Mouse (Mus musculus): ENCODE measurements around the gene Nms. TPM values are rescaled to one million over a fixed set of nuclear protein-coding genes. Genes with fewer than 3 reads are reported as not detected.
A peak's percentile ranks its signal among the peaks of the same experiment; 100 is the strongest.

Gene Nms
- polyA plus RNA-seq, 1 experiment from 2014 or later: not detected

DNA sequence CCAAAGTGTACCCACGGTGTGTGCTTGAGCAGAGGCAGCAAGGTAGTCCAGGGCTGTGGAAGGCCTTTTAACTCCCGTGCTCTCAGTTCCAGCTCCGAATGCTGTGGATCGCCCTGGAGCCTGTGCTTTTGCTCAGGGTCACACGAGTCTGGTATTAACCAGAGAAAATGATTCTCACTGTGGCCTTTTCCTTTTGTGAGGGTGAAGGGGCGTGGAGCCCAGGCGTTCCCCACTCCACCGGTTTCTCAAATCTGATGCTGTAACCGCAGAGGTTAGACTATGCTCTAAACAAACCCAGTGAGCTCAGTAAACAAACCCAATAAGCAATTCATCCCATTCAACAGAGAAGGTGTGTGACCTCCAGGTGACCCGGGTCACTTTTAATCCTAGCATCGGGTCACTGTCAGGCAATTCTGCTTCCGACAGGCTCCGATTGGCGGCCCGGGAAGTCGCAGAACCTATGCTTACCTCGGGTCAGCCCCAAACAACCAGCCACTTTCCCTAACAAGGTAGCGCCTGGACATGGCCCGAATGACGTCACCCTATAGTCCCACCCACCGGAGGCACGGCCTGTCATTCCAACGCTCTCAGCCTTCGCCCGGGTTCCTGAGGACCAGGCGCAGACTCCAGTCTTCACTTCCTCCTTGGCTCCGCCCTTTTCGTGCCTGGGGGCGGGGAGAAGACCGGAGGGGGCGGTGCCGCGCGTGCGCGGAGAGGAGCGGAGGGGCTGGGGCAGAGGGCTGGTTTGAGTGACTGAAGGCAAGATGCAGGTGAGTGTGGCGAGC lies 48.3 kb downstream of the Nms start:
- Histone ChIP-seq H3K9me3 (ENCODE audit: control insufficient read depth, low read length) (no peaks in the 10 kb centered on the region), H3K27ac (ENCODE audit: low read length) (peak overlapping the region; percentile 71), H3K27me3 (replicated peaks; ENCODE audit: control insufficient read depth, insufficient read depth, low read length) (no peaks in the 10 kb centered on the region), H3K4me1 (ENCODE audit: control insufficient read depth, insufficient read depth, low read length) (peaks cover 9% of the 10 kb centered on the region), H3K4me2 (ENCODE audit: low read depth, low read length) (peak overlapping the region; percentile 67), H3K36me3 (ENCODE audit: control insufficient read depth, insufficient read depth, low read length) (no peaks in the 10 kb centered on the region; the same call in 1 of the 2 replicates), H3K4me3 (ENCODE audit: low read length) (peak overlapping the region; percentile 89), H3K9ac (ENCODE audit: low read depth, low read length) (peak overlapping the region; percentile 83)
- 3% methylated on average over 35 of the region's 38 CpGs for WGBS
- peak; percentile 98 for ATAC-seq

DNA sequence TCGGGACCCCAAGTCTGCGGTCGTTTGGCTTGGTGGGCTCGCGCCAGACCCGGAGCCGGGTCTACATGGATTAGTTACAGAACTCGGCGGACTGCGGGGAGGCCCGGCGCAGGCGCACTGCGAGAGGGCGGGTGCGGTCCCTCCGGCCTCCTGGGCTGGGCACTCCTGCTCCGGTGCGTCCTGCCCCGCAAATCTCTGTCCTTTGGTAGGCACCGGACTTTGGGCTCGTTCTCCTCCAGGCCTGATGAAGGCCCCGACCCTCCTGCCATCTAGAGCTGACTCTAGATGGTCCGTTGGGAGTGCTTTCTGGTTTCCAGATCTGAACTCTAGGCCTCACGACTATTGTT lies 48.9 kb downstream of the Nms start:
- Histone ChIP-seq H3K4me2 (ENCODE audit: low read depth, low read length) (peak overlapping the region; percentile 82), H3K9ac (ENCODE audit: low read depth, low read length) (peak overlapping the region; percentile 83), H3K9me3 (ENCODE audit: control insufficient read depth, low read length) (no peaks in the 10 kb centered on the region), H3K27me3 (replicated peaks; ENCODE audit: control insufficient read depth, insufficient read depth, low read length) (no peaks in the 10 kb centered on the region), H3K4me3 (ENCODE audit: low read length) (peak overlapping the region; percentile 89), H3K4me1 (ENCODE audit: control insufficient read depth, insufficient read depth, low read length) (peaks cover 9% of the 10 kb centered on the region), H3K36me3 (ENCODE audit: control insufficient read depth, insufficient read depth, low read length) (no peaks in the 10 kb centered on the region; the same call in 1 of the 2 replicates), H3K27ac (ENCODE audit: low read length) (peak overlapping the region; percentile 70)
- WGBS: 0% methylated on average over 25 of the region's 25 CpGs
- ATAC-seq: peak; percentile 94

DNA sequence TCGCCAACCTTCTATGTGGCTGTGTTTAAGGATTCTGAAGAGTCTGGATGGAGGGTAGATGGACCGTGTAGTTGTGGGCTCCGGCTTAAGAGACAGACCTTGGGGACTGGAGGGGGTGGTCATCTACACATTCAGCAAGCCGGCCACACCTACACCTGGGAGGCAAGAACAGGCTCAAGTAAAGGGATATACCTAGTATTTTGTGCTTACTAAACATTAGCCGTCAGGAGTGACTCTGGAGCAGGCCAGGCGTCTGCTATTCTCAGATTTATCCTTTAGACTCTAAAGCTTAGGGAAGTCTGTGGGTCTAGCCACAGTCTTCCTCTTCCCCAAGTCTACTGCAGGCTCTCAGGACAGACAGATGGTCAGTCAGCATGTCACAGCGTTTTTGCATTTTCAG lies 49.4 kb downstream of the Nms start:
- Histone ChIP-seq H3K4me2 (ENCODE audit: low read depth, low read length) (peak overlapping the region; percentile 82), H3K9ac (ENCODE audit: low read depth, low read length) (peak overlapping the region; percentile 83), H3K36me3 (ENCODE audit: control insufficient read depth, insufficient read depth, low read length) (no peaks in the 10 kb centered on the region; the same call in 1 of the 2 replicates), H3K27me3 (replicated peaks; ENCODE audit: control insufficient read depth, insufficient read depth, low read length) (no peaks in the 10 kb centered on the region), H3K4me3 (ENCODE audit: low read length) (peak overlapping the region; percentile 89), H3K4me1 (ENCODE audit: control insufficient read depth, insufficient read depth, low read length) (peaks cover 9% of the 10 kb centered on the region), H3K27ac (ENCODE audit: low read length) (peak overlapping the region; percentile 70), H3K9me3 (ENCODE audit: control insufficient read depth, low read length) (no peaks in the 10 kb centered on the region)
- WGBS: 14% methylated on average over 7 of the region's 7 CpGs
- ATAC-seq: 0 out of 2 replicates have a peak, but pooled peaks have one; percentile 6

DNA sequence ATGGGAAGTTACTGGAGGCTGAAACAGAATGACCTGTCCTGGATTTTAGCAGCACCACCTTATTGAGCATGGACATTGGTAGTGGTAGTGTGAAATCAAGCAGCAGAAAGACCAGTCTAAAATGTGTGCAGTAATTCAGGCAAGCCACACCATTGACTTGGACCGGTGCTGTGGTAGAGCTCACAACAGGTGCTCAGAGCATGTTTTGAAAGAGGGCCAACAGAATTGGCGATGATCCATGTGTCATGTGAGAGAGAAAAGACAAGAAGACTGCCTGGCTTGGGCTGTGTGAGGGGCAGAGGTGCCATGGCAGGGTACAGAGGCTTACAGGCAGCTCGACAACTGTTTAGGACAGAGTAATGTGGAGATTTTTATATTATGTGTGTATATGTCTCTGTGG lies 53.4 kb downstream of the Nms start:
- Histone ChIP-seq H3K4me3 (ENCODE audit: low read length) (no peak overlapping the region), H3K9me3 (ENCODE audit: control insufficient read depth, low read length) (no peaks in the 10 kb centered on the region), H3K27ac (ENCODE audit: low read length) (no peak overlapping the region), H3K27me3 (replicated peaks; ENCODE audit: control insufficient read depth, insufficient read depth, low read length) (no peaks in the 10 kb centered on the region), H3K4me1 (ENCODE audit: control insufficient read depth, insufficient read depth, low read length) (peaks cover 9% of the 10 kb centered on the region), H3K9ac (ENCODE audit: low read depth, low read length) (no peak overlapping the region), H3K36me3 (ENCODE audit: control insufficient read depth, insufficient read depth, low read length) (peaks cover 7% of the 10 kb centered on the region; the same call in 1 of the 2 replicates), H3K4me2 (ENCODE audit: low read depth, low read length) (no peak overlapping the region)
- no peak for ATAC-seq
- WGBS: 87% methylated on average over 3 of the region's 3 CpGs

Other genes starting within 250 kb of the Nms start
- 0.72 and 0.79 TPM in 2 replicates for gene Lonrf2, start 102.4 kb upstream of the Nms start, polyA plus RNA-seq (2015; fragmentation: Nextera tagmentation; extraction: Ambion mirVana)
- gene Chst10, start 41.0 kb upstream of the Nms start, polyA plus RNA-seq (2015; fragmentation: Nextera tagmentation; extraction: Ambion mirVana): 1.8 and 2.5 TPM in 2 replicates
- 147 and 155 TPM in 2 replicates for gene Pdcl3, start 46.5 kb downstream of the Nms start, polyA plus RNA-seq (2015; fragmentation: Nextera tagmentation; extraction: Ambion mirVana)